Mouse (Mus musculus): ENCODE results near the gene Fam189a1.

DNA sequence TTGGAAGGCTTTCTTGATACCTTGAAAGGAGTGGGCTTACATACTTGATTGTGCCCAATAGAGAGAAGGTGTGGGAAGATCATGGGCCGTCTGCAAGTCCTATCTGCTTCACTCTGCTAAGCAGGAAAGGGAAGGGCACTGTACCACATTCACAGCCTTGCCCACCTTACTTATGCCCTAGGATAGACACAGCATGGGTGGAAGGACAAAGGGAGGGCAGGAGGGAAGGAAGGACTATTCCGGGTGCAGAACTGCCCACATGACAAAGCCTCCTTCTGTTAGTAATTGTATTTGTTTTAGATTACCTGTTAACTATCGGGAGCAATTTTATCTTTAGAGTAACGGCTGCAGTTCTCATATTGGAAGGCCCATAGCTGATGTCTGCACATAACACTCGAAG is 108.7 kb downstream of the Fam189a1 start:
- TF ChIP-seq MAX (IDR thresholded peaks at IDR 0.05) (no peak), CTCF (IDR thresholded peaks at IDR 0.05; ENCODE audit: control insufficient read depth, insufficient read depth, insufficient read length) (no peak), CEBPB (IDR thresholded peaks at IDR 0.05; ENCODE audit: low read depth) (no peak), FOSL1 (IDR thresholded peaks at IDR 0.05; ENCODE audit: insufficient read depth, low read length, poor library complexity, severe bottlenecking) (no peak), MYOD1 (IDR thresholded peaks at IDR 0.05; ENCODE audit: control insufficient read depth, insufficient read length, low read depth) (no peak), USF1 (IDR thresholded peaks at IDR 0.05; ENCODE audit: low read depth) (no peak), MYOG (IDR thresholded peaks at IDR 0.05; ENCODE audit: control insufficient read depth, extremely low read depth, insufficient read length) (no peak)
